12 mouse cellular contexts compared by ENCODE assay signal in the genomic region with DNA sequence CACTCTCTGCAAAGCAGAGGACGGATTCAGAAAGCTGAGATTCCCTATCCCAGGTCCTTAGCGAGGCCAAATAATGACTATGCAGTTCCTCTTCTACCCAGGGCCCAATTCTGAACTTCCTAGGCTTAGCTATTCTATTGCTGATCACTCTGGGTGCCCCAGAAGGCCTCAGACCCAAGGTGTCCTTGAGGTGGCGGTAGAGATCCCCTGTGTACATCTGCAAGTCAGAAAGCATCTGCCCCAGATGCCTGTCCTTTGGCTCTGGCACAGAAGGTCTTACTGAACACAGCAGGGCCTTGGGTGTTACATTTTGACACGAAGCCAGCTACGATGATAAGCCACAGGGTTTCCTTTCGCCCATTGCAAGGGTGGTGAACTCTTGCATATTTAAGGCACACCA. TPM values are rescaled to one million over a fixed set of nuclear protein-coding genes. Genes with fewer than 3 reads are reported as not detected.
DNase-seq lines count a peak whose midpoint lies in the region; ATAC-seq and TF ChIP-seq lines count a peak whose summit lies in the region.
"Had no signal": no experiment of that assay in that cellular context is flagged by ENCODE, and none has a peak within 500 bp of the region (broad histone marks: within the 10 kb centered on the region; RNA-seq: fewer than 3 reads in every experiment).

No protein-coding gene starts in this region.

- H3K9ac ChIP-seq in forebrain, embryonic 12.5 days: no peak overlapping the region

- TF ChIP-seq POLR2A in lung, adult 2 months (IDR thresholded peaks at IDR 0.05; ENCODE audit: borderline replicate concordance, extremely low read depth, low read depth, low read length): no peak
- no peak for TF ChIP-seq POLR2A in thymus, adult 2 months (IDR thresholded peaks at IDR 0.05; ENCODE audit: control insufficient read depth, extremely low read depth, insufficient read depth, low read length, poor library complexity)

- WGBS in lung, adult 2 months: 61% methylated on average over 6 of the region's 6 CpGs
- WGBS in thymus, adult 2 months: 38% methylated on average over 6 of the region's 6 CpGs
- WGBS in forebrain, embryonic 12.5 days: 48% methylated on average over 6 of the region's 6 CpGs

- 0 out of 2 replicates have a peak, but pooled peaks have one; percentile 24 for TF ChIP-seq CTCF in lung, adult 2 months (IDR thresholded peaks at IDR 0.05; ENCODE audit: insufficient read depth, low read length)
- TF ChIP-seq CTCF in thymus, adult 2 months (IDR thresholded peaks at IDR 0.05; ENCODE audit: borderline replicate concordance, control insufficient read depth, extremely low read depth, insufficient read depth, low read length, poor library complexity): 0 out of 2 replicates have a peak, but pooled peaks have one; percentile 35

- H3K4me2 ChIP-seq in forebrain, embryonic 12.5 days: no peak overlapping the region

- no peaks in the 10 kb centered on the region for H3K9me3 ChIP-seq in forebrain, embryonic 12.5 days
- H3K9me3 ChIP-seq: megakaryocyte, embryonic 14.5 days had no signal

- no peak overlapping the region for H3K4me3 ChIP-seq in lung, adult 2 months (replicated peaks; ENCODE audit: extremely low read depth, low read depth, low read length)
- H3K4me3 ChIP-seq in thymus, adult 2 months (ENCODE audit: control insufficient read depth, insufficient read depth, low read length): no peak overlapping the region
- H3K4me3 ChIP-seq in forebrain, embryonic 12.5 days (replicated peaks): no peak overlapping the region
- H3K4me3 ChIP-seq: megakaryocyte, embryonic 14.5 days had no signal

- H3K27ac ChIP-seq in thymus, adult 2 months (ENCODE audit: control insufficient read depth, insufficient read depth, low read length): no peak overlapping the region
- H3K27ac ChIP-seq in forebrain, embryonic 12.5 days: no peak overlapping the region

- H3K36me3 ChIP-seq in thymus, adult 2 months (ENCODE audit: control insufficient read depth, insufficient read depth, low read length): no peaks in the 10 kb centered on the region
- H3K36me3 ChIP-seq in forebrain, embryonic 12.5 days (replicated peaks): no peaks in the 10 kb centered on the region

- peak; percentile 56 for ATAC-seq in hematopoietic stem cell, adult 5-6 weeks (replicated peaks in 1 of 2; ENCODE audit: insufficient read depth in 1 of 2, low FRiP score in 2 of 2, low TSS enrichment in 1 of 2, low read depth in 1 of 2, poor library complexity in 2 of 2, severe bottlenecking in 2 of 2)
- no peak for ATAC-seq in forebrain, embryonic 12.5 days (ENCODE audit: low FRiP score)

- no peak for DNase-seq in lung, adult 2 months
- no peak for DNase-seq in lung, postnatal 25 days (ENCODE audit: low spot score)
- DNase-seq in R1 (ENCODE audit: low read depth, low spot score): peak; percentile 81
- DNase-seq in thymus, adult 2 months: peak; percentile 78
- no peak for DNase-seq in frontal cortex, postnatal 10 days (ENCODE audit: low spot score in 2 of 2)
- DNase-seq in gastrocnemius, adult 8-10 months (ENCODE audit: low spot score in 2 of 2): no peak
- DNase-seq: cerebellum, adult 9-11 months; gastrocnemius, postnatal 25 days had no signal

- H3K4me1 ChIP-seq in lung, adult 2 months (ENCODE audit: control insufficient read depth, insufficient read depth, low read length): peaks cover 2% of the 10 kb centered on the region; the same call in 1 of the 2 replicates
- peaks cover 36% of the 10 kb centered on the region for H3K4me1 ChIP-seq in thymus, adult 2 months (replicated peaks; ENCODE audit: control insufficient read depth, insufficient read depth, low read length)
- peaks cover 17% of the 10 kb centered on the region for H3K4me1 ChIP-seq in forebrain, embryonic 12.5 days

- H3K27me3 ChIP-seq in thymus, adult 2 months (ENCODE audit: control insufficient read depth, insufficient read depth, low read length): no peaks in the 10 kb centered on the region
- H3K27me3 ChIP-seq in forebrain, embryonic 12.5 days: peaks cover 36% of the 10 kb centered on the region

RNA-seq across cellular contexts. Expression of gene Lefty2, which starts 3.1 kb away (rescaled TPM):
- polyA plus RNA-seq in lung, adult 2 months (2012; rRNA removed): 0.07 TPM in 1 of 2 replicates, not detected in the other
- not detected in 2 replicates for total RNA-seq in hematopoietic stem cell, adult 5-6 weeks (2017)
- polyA plus RNA-seq in thymus, adult 2 months (2012; rRNA removed): 0.98 and 1.9 TPM in 2 replicates
- not detected for total RNA-seq in gastrocnemius, adult 8-10 months (2022)
- 0.17 TPM in 1 of 2 replicates, not detected in the other for polyA plus RNA-seq in forebrain, embryonic 12.5 days (2016; fragmentation: Nextera tagmentation; extraction: Ambion mirVana)
- total RNA-seq: gastrocnemius, postnatal 25 days had no signal
- polyA plus RNA-seq: spleen, adult 2 months had no signal

RNA-seq across cellular contexts. Expression of gene Pycr2, which starts 14.3 kb away (rescaled TPM):
- 36.7 and 43.8 TPM in 2 replicates for polyA plus RNA-seq in lung, adult 2 months (2012; rRNA removed)
- total RNA-seq in hematopoietic stem cell, adult 5-6 weeks (2017): 21.5 and 25.4 TPM in 2 replicates
- polyA plus RNA-seq in thymus, adult 2 months (2012; rRNA removed): 101 and 106 TPM in 2 replicates
- 10 to 100 TPM in 3 of 4 experiments, 1 to 10 TPM in 1; 9.3 to 11.4 (median 10.8) TPM for total RNA-seq in gastrocnemius, adult 8-10 months (2022)
- polyA plus RNA-seq in forebrain, embryonic 12.5 days (2016; fragmentation: Nextera tagmentation; extraction: Ambion mirVana): 98.3 and 98.4 TPM in 2 replicates

RNA-seq across cellular contexts. Expression of gene Sde2, which starts 38.9 kb away (rescaled TPM):
- polyA plus RNA-seq in lung, adult 2 months (2012; rRNA removed): 8.7 and 11.1 TPM in 2 replicates
- 53.2 and 68.7 TPM in 2 replicates for total RNA-seq in hematopoietic stem cell, adult 5-6 weeks (2017)
- 18.4 and 19.4 TPM in 2 replicates for polyA plus RNA-seq in thymus, adult 2 months (2012; rRNA removed)
- total RNA-seq in gastrocnemius, adult 8-10 months (2022): 1 to 10 TPM; 6.8 to 8.4 (median 7.6) TPM
- polyA plus RNA-seq in forebrain, embryonic 12.5 days (2016; fragmentation: Nextera tagmentation; extraction: Ambion mirVana): 39.0 and 39.1 TPM in 2 replicates

RNA-seq across cellular contexts. Expression of gene Lefty1, which starts 45.0 kb away (rescaled TPM):
- polyA plus RNA-seq in lung, adult 2 months (2012; rRNA removed): 11.4 and 11.5 TPM in 2 replicates
- total RNA-seq in hematopoietic stem cell, adult 5-6 weeks (2017): 0.45 and 2.9 TPM in 2 replicates
- 6.0 and 6.4 TPM in 2 replicates for polyA plus RNA-seq in thymus, adult 2 months (2012; rRNA removed)
- under 1 TPM in 3 of 4 experiments, not detected in 1; 0.19 to 0.34 (median 0.24) TPM for total RNA-seq in gastrocnemius, adult 8-10 months (2022)
- polyA plus RNA-seq in forebrain, embryonic 12.5 days (2016; fragmentation: Nextera tagmentation; extraction: Ambion mirVana): 0.24 and 0.34 TPM in 2 replicates

RNA-seq across cellular contexts. Expression of gene Tmem63a, which starts 52.3 kb away (rescaled TPM):
- 70.4 and 81.7 TPM in 2 replicates for polyA plus RNA-seq in lung, adult 2 months (2012; rRNA removed)
- 21.8 and 25.5 TPM in 2 replicates for total RNA-seq in hematopoietic stem cell, adult 5-6 weeks (2017)
- 47.3 and 49.3 TPM in 2 replicates for polyA plus RNA-seq in thymus, adult 2 months (2012; rRNA removed)
- 10 to 100 TPM; 14.9 to 18.2 (median 16.2) TPM for total RNA-seq in gastrocnemius, adult 8-10 months (2022)
- polyA plus RNA-seq in forebrain, embryonic 12.5 days (2016; fragmentation: Nextera tagmentation; extraction: Ambion mirVana): 2.0 and 2.4 TPM in 2 replicates

Comparison
In these comparisons a context has a peak if more than half of its experiments do, and no peak if none do; other contexts are left out.
1. DNase-seq: peak in R1 (single experiment) and thymus, adult 2 months (single experiment); none in lung, adult 2 months (single experiment), lung, postnatal 25 days (single experiment), frontal cortex, postnatal 10 days (0 of 2) and gastrocnemius, adult 8-10 months (0 of 2).